Mouse (Mus musculus) stomach, embryonic 15.5 days (tissue): ENCODE results near the gene Grm4. TPM values are rescaled to one million over a fixed set of nuclear protein-coding genes. Genes with fewer than 3 reads are reported as not detected.

ENCODE experiments used
- ATAC-seq: fragments of 200-750 bp; cut with Nextera tagmentation; 2 replicates; pipeline ENCODE4 v1.8.0; 2017; ENCODE audit warnings: low read depth, moderate number of reproducible peaks, moderate TSS enrichment; ENCODE audit not compliant: insufficient read depth, low FRiP score
- H3K27ac ChIP-seq: fragments of 300-500 bp; sonication (generic); 2 replicates; pipeline ENCODE4 v1.5.1; 2015; ENCODE audit warnings: mild to moderate bottlenecking, inconsistent platforms
- H3K27me3 ChIP-seq: fragments of 300-500 bp; sonication (generic); replicated peaks from 2 replicates; pipeline ENCODE4 v1.6.1; 2015; ENCODE audit warnings: inconsistent platforms
- H3K36me3 ChIP-seq: fragments of 300-500 bp; sonication (generic); 2 replicates; pipeline ENCODE4 v1.6.1; 2015; ENCODE audit warnings: inconsistent platforms
- H3K4me1 ChIP-seq: fragments of 300-500 bp; sonication (generic); 2 replicates; pipeline ENCODE4 v1.6.1; 2015; ENCODE audit warnings: inconsistent platforms
- H3K4me2 ChIP-seq: fragments of 300-500 bp; sonication (generic); 2 replicates; pipeline ENCODE4 v1.6.1; 2015; ENCODE audit warnings: mild to moderate bottlenecking, inconsistent platforms
- H3K4me3 ChIP-seq: fragments of 300-500 bp; sonication (generic); replicated peaks from 2 replicates; pipeline ENCODE4 v1.5.1; 2015; ENCODE audit warnings: inconsistent platforms
- H3K9ac ChIP-seq: fragments of 300-500 bp; sonication (generic); 2 replicates; pipeline ENCODE4 v1.6.1; 2015; ENCODE audit warnings: inconsistent platforms
- H3K9me3 ChIP-seq: fragments of 300-500 bp; sonication (generic); 2 replicates; pipeline ENCODE4 v1.6.1; 2016; ENCODE audit warnings: inconsistent platforms
- WGBS: fragments of 180-500 bp; shearing (Covaris S2); methylation state at CpG from one replicate; pipeline ENCODE4 v1.1.7; 2015; 5-methylcytosine and 5-hydroxymethylcytosine counted together
- polyA plus RNA-seq: library from polyadenylated mRNA; unstranded; fragments of >200 nt; fragmentation: Nextera tagmentation; extraction: Ambion mirVana; gene quantifications from 2 replicates; pipeline ENCODE4 v1.2.1, GENCODE M21; 2015

Gene Grm4
- polyA plus RNA-seq, 1 experiment from 2014 or later = 0.35 TPM

DNA sequence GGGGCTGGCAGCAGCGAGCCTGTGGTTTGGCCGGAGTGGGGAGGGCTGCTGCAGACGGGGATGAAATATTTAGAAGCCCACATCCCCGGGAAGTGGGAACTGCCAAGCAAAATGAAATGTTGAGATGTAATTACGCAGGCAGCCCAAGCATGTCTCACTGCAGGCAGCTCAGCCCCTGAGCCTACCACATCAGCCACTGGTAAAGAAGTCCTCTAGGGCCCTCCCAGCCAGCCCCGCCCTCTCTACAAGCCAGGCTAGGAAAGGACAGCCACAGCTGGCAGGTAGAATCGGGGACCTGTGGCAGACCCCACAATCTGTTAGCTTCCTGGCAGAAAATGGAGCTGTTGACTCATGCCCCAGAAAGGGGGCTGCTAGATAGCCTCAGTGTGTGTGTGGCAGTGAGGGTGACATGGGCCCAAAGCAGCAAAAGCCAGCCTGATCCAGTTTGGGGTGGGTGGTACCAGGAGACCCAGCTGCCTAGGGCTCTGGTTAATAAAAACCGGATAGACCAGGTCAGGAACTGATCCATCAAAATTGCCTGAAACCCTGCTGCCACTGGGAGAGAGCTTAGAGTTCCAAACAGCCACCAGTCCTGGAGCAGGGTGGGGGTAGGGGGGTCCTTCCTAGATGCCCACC, 56.8 kb downstream of the Grm4 start:
- no peak overlapping the region for H3K4me3 ChIP-seq
- no peak overlapping the region for H3K27ac ChIP-seq
- WGBS = 43% methylated on average over 8 of the region's 8 CpGs
- no peak for ATAC-seq
- H3K9me3 ChIP-seq = no peaks in the 10 kb centered on the region
- no peak overlapping the region for H3K9ac ChIP-seq
- H3K36me3 ChIP-seq = no peaks in the 10 kb centered on the region
- no peaks in the 10 kb centered on the region for H3K27me3 ChIP-seq
- no peak overlapping the region for H3K4me2 ChIP-seq
- no peaks in the 10 kb centered on the region for H3K4me1 ChIP-seq

- no peak for ATAC-seq
- Histone ChIP-seq H3K4me1 (no peaks in the 10 kb centered on the region), H3K36me3 (no peaks in the 10 kb centered on the region), H3K9ac (no peak overlapping the region), H3K9me3 (no peaks in the 10 kb centered on the region), H3K27ac (no peak overlapping the region), H3K27me3 (no peaks in the 10 kb centered on the region), H3K4me3 (no peak overlapping the region), H3K4me2 (no peak overlapping the region)
- 70% methylated on average over 10 of the region's 10 CpGs for WGBS
These were observed 61.2 kb downstream of the Grm4 start for GRCm38 (mm10) chr17:27459979-27460378.

GRCm38 (mm10) chr17:27459241-27459640, 62.0 kb downstream of the Grm4 start:
- Histone ChIP-seq H3K4me2 (no peak overlapping the region), H3K36me3 (no peaks in the 10 kb centered on the region), H3K4me3 (no peak overlapping the region), H3K9ac (no peak overlapping the region), H3K27ac (no peak overlapping the region), H3K27me3 (no peaks in the 10 kb centered on the region), H3K9me3 (no peaks in the 10 kb centered on the region), H3K4me1 (no peaks in the 10 kb centered on the region)
- 82% methylated on average over 3 of the region's 3 CpGs for WGBS
- ATAC-seq = no peak

- no peak overlapping the region for H3K27ac ChIP-seq
- no peak for ATAC-seq
- H3K4me3 ChIP-seq = no peak overlapping the region
- H3K4me1 ChIP-seq = no peaks in the 10 kb centered on the region
- H3K36me3 ChIP-seq = no peaks in the 10 kb centered on the region
- H3K9me3 ChIP-seq = no peaks in the 10 kb centered on the region
- WGBS = 75% methylated on average over 3 of the region's 3 CpGs
- no peak overlapping the region for H3K4me2 ChIP-seq
- H3K27me3 ChIP-seq = no peaks in the 10 kb centered on the region
- H3K9ac ChIP-seq = no peak overlapping the region
These were observed 63.2 kb downstream of the Grm4 start for GRCm38 (mm10) chr17:27457863-27458494.

- Histone ChIP-seq H3K36me3 (no peaks in the 10 kb centered on the region), H3K9me3 (no peaks in the 10 kb centered on the region), H3K27me3 (no peaks in the 10 kb centered on the region), H3K9ac (no peak overlapping the region), H3K4me1 (no peaks in the 10 kb centered on the region), H3K4me3 (no peak overlapping the region), H3K27ac (no peak overlapping the region), H3K4me2 (no peak overlapping the region)
- WGBS = 81% methylated on average over 9 of the region's 9 CpGs
- ATAC-seq = no peak
These were observed 64.1 kb downstream of the Grm4 start for GRCm38 (mm10) chr17:27457038-27457577.

GRCm38 (mm10) chr17:27456364-27456763, 64.8 kb downstream of the Grm4 start:
- H3K9ac ChIP-seq = no peak overlapping the region
- H3K27me3 ChIP-seq = no peaks in the 10 kb centered on the region
- H3K36me3 ChIP-seq = no peaks in the 10 kb centered on the region
- no peak overlapping the region for H3K4me3 ChIP-seq
- H3K27ac ChIP-seq = no peak overlapping the region
- no peak for ATAC-seq
- no peak overlapping the region for H3K4me2 ChIP-seq
- no peaks in the 10 kb centered on the region for H3K4me1 ChIP-seq
- no peaks in the 10 kb centered on the region for H3K9me3 ChIP-seq
- 74% methylated on average over 11 of the region's 11 CpGs for WGBS

GRCm38 (mm10) chr17:27455012-27455784, 66.0 kb downstream of the Grm4 start:
- Histone ChIP-seq H3K27me3 (no peaks in the 10 kb centered on the region), H3K4me2 (no peak overlapping the region), H3K4me1 (no peaks in the 10 kb centered on the region), H3K9ac (no peak overlapping the region), H3K36me3 (no peaks in the 10 kb centered on the region), H3K27ac (no peak overlapping the region), H3K9me3 (no peaks in the 10 kb centered on the region), H3K4me3 (no peak overlapping the region)
- no peak for ATAC-seq
- WGBS = 74% methylated on average over 9 of the region's 9 CpGs

DNA sequence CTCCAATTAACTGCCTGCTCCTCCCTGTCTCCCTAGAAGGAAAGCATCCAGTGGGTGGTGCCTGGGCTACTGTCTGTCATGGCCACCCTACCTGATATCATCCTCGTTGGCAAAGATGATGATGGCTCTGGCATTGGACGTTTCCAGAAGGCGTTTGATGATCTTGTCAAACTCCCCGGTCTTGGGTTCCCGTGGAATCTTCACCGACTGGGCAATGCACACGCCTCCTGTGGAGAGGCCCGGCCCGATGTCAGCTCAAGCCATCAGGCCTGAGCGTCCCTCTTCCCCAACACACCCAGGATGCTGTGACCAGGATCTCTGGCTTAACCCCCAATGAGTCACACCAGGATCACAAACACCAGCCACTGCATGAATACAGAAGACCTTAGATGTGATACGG, 66.8 kb downstream of the Grm4 start:
- Histone ChIP-seq H3K27me3 (no peaks in the 10 kb centered on the region), H3K4me2 (no peak overlapping the region), H3K4me1 (no peaks in the 10 kb centered on the region), H3K27ac (no peak overlapping the region), H3K36me3 (no peaks in the 10 kb centered on the region), H3K4me3 (no peak overlapping the region), H3K9ac (no peak overlapping the region), H3K9me3 (no peaks in the 10 kb centered on the region)
- no peak for ATAC-seq
- 80% methylated on average over 11 of the region's 11 CpGs for WGBS

- Histone ChIP-seq H3K9ac (no peak overlapping the region), H3K4me3 (no peak overlapping the region), H3K27ac (no peak overlapping the region), H3K27me3 (no peaks in the 10 kb centered on the region), H3K9me3 (no peaks in the 10 kb centered on the region), H3K4me2 (no peak overlapping the region), H3K4me1 (no peaks in the 10 kb centered on the region), H3K36me3 (no peaks in the 10 kb centered on the region)
- no peak for ATAC-seq
- WGBS = 82% methylated on average over 8 of the region's 8 CpGs
These were observed 68.2 kb downstream of the Grm4 start for GRCm38 (mm10) chr17:27453045-27453444.

DNA sequence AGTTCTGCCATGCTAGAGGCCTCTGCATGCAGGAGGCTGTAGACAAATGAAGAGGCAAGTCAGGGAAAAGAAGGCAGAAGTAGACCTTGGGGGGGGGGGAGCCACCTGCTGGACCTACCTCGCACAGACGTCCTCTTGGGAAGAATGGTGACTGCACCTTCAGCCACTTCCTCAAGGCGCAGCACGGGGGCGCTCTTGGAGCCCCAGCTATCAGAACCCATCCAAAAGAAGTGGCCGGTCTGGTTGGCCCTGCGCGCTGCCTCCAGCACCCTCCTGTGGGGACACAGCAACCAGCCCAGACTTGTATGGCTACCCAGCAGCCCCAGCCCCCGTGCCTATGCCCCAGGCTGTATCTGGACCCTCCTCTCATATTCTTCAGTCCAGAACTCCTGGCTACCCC, 69.4 kb downstream of the Grm4 start:
- no peaks in the 10 kb centered on the region for H3K36me3 ChIP-seq
- H3K4me1 ChIP-seq = no peaks in the 10 kb centered on the region
- no peak overlapping the region for H3K9ac ChIP-seq
- no peak overlapping the region for H3K4me3 ChIP-seq
- no peak for ATAC-seq
- no peak overlapping the region for H3K27ac ChIP-seq
- no peaks in the 10 kb centered on the region for H3K27me3 ChIP-seq
- H3K9me3 ChIP-seq = no peaks in the 10 kb centered on the region
- no peak overlapping the region for H3K4me2 ChIP-seq
- 20% methylated on average over 9 of the region's 9 CpGs for WGBS

GRCm38 (mm10) chr17:27451216-27451615, 70.0 kb downstream of the Grm4 start:
- no peak overlapping the region for H3K4me2 ChIP-seq
- no peak for ATAC-seq
- WGBS = 82% methylated on average over 14 of the region's 14 CpGs

DNA sequence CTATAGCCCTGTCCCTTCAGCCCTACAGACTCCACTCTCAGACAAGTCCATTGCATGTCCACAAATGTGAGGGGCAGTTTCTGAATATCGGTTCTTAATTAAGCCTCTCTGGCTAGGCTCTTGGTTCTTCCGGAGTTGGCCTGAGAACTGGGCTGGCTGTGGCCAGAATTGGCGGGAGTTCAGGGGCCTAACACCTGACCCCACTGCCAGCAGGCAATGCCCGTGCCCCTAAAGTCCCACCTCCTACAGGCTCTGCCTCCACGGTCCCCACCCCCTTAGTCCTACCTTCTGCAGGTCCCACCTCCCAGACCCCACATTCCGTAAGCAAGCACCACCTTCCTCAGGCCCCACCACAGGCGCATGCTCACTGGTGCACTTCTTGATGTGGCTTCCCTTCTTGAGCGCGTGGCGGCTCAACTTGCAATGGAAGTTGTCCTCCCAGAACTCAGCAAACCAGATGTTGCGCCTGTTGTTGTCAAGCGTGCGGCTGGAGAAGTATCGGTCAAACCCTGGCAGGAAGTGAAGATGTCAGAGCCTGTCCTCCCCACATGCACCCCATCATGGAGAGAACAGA, 71.4 kb downstream of the Grm4 start:
- Histone ChIP-seq H3K27me3 (no peaks in the 10 kb centered on the region), H3K4me1 (peaks cover 8% of the 10 kb centered on the region; the same call in 1 of the 2 replicates), H3K9me3 (no peaks in the 10 kb centered on the region), H3K4me3 (no peak overlapping the region), H3K27ac (no peak overlapping the region), H3K36me3 (no peaks in the 10 kb centered on the region), H3K9ac (no peak overlapping the region), H3K4me2 (no peak overlapping the region)
- WGBS = 83% methylated on average over 14 of the region's 14 CpGs
- ATAC-seq = no peak

More at GRCm38 (mm10) chr17:27451216-27451615, 70.0 kb downstream of the Grm4 start:
- Histone ChIP-seq H3K9ac (no peak overlapping the region), H3K9me3 (no peaks in the 10 kb centered on the region), H3K27me3 (no peaks in the 10 kb centered on the region), H3K4me1 (no peaks in the 10 kb centered on the region), H3K36me3 (no peaks in the 10 kb centered on the region), H3K4me3 (no peak overlapping the region), H3K27ac (no peak overlapping the region)
